Mouse (Mus musculus) thymus, postnatal 14 days (tissue): Measurements from ENCODE around the gene Mdga1.
A peak's percentile ranks its signal among the peaks of the same experiment; 100 is the strongest.

ENCODE experiments used
- DNase-seq: peaks from one replicate; pipeline ENCODE4 v3.0.0; 2021

Mdga1 gene

DNA sequence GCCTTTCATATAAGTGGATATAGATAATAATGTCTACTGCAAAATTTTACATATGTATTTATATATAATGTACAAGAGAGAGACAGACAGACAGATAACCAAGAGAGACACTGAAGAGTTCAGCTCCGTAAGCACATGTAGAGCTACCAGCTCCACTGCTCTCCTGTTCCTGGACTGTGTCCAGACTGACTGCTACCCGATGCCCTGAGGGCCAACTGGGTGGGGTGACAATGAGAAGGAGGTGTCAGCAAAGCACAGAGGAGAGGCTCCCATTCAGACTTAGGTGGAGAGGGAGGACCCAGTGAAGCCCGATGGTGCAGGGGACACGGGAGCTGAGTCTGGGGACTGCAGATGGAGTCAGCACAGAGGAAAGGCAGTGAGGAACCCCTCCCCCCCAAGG, 9.1 kb upstream of the Mdga1 start:
- DNase-seq = no peak

DNA sequence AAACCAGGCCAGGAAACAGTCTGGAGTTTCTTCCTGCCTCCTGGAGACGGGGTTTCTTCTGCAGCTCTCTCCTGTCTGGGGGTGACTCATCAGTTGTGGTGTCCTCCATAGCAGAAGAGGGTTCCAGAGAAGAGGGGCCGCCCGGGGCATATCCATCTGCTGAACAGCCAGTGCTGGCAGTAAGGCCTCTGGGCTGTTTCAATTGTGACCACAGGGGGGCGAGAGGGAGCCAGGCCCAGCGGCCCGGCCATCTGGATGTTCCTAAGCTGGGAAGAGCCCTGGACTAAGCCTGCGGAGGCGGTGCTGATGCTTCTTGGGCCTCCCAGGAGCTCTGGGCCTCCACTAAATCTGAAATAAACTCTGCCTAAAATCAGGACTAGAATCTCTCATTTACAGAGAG, 5.8 kb upstream of the Mdga1 start:
- DNase-seq = peak; percentile 81

DNA sequence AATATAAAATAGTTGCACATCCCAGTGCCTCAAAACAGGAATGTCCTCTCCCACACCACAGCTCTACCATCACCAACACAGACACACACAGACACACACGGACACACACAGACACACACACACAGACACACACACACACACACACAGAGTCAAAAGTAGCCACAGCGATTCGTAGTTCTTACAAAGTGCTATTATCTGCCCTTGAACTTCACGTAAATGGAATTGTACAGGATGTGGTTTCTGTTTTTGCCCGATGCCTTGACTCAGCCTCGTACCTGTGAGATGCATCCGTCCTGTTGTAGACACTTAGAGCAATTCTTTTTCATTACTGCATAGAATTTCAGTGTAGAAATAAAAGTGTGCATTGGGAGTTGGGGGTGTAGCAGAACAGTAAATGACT, 3.3 kb upstream of the Mdga1 start:
- peak; percentile 49 for DNase-seq

DNA sequence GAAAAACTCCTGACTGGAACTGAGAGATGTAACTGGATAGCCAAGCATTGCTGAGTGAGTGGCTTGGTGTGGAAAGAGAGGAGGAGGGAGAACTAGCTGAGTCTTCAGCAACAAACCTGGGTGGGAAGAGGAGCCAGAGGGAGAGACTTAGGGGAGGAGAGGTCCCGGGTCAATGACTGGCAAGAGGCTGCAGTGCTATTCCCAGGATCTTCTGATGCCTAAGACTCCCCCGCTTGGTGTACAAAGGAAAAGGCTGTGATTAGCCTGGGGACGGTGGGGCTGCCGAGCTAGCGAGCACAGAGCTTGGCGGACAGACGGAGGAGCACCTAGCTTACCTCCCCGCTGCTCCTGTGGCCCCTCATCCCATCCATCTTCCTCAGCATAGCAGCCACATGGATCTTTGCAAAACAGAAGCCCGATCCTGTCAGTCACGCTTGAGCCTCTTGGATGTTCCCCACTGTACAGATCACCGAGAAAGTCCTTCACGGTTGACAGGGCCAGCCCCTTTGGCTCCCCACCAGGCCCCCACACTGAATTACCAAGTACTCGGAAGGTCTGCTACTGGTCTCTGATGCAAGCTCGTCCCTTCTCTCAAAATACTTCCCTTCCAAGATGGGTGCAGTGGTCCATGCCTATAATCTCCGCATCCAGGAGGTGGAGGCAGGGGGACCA, 2.0 kb upstream of the Mdga1 start:
- DNase-seq = no peak

DNA sequence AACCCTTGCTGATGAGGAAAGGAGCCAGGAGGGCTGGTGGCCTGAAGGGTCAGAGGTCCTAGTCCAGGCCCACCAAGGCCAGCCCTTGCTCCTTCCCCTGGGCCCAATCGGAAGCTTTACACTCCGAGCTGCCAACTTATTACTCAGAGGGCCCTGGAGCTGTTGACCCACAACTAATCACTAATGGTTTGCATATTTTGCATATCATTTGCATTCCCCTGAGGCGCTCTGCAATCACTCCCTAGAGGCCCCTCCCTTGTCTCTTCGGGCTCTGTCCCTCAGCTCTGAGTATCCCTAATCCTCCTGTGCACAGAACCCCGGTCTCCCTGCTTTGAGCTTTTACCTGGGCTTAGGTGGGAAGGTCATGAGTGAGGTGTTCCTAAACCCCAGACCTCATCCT, 4.4 kb downstream of the Mdga1 start:
- DNase-seq = no peak

DNA sequence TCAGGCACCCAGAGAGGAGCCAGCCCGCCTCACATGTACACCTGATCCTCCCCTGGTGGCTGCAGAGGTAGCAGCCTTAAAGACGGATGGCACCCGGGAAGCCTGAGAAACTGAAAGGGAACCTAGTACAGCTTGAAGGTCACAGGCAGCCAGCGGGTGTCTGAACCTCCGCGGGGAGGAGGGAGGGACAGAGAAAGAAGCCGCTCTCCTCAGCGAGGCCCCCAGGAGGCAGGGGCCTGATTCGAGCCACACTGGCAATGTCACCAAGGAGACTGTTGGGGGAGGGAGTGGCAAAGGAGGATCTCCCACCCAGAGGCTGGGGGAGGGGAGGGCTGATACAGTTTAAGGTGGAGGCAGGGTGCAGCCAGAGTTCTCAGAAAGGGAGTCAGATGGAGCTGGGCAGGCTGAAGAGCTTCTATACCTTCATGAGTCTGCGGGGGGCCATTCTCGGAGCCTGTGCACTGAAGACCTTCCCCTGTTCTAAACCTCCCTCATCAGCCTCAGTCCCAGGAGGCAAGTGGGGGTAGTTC, 6.1 kb downstream of the Mdga1 start:
- peak; percentile 58 for DNase-seq

DNA sequence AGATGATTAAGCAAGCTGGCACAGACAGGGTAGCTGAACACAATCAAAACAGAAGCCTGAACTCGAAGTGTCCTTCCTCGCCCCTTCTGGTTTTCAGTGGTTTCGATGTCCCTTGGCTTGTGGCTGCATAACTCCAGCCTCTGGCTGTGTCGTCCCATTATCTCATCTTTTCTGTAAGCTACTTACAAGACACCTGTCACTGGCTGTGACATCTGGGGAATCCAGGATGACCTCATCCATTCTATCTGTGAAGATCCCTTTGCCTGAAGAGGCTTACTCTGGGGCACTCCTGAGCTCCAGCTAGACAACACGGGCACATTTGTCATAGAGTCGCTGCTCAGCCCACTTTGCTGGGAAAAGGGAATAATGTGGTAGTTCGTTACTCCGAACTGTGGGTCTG, 14.0 kb downstream of the Mdga1 start:
- DNase-seq = no peak

DNA sequence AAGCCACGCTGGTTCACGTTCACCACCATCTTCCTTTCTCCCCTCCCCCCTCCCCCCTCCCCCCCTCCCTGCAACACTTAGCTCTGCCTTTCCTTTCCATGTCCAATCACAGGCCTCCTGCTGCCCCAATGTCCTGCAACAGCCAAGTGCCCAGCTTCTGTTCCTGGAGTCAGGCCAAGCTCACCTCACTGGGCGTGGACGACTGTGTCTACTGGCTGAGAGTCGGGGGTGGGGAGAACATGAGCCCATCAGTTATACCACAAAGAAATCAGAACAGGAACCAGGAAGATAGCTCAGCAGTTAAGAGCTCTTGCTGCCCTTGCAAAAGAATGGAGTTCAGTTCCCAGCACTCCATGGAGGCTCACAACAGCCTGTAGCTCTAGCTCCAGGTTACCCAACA, 15.6 kb downstream of the Mdga1 start:
- DNase-seq = no peak

DNA sequence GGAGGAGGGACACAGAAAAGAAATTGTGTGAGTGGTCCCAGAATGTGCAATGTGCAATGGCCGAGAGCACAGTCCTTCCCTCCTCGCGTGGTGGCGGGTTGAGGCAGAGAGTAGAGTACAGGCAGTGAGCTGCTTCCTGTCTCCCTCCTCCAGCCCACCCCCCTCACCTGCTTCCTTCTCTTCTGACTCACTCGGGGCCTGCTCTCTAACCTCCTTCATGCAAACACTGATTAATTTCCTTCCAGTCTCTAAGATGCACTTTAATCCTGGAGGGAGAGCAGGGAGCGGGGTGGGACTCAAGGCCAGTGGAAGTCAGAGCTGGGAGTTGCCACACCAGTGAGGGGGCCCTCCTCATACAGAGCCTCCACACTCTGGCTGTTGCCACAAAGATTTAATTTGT, 18.8 kb downstream of the Mdga1 start:
- DNase-seq = peak; percentile 71

DNA sequence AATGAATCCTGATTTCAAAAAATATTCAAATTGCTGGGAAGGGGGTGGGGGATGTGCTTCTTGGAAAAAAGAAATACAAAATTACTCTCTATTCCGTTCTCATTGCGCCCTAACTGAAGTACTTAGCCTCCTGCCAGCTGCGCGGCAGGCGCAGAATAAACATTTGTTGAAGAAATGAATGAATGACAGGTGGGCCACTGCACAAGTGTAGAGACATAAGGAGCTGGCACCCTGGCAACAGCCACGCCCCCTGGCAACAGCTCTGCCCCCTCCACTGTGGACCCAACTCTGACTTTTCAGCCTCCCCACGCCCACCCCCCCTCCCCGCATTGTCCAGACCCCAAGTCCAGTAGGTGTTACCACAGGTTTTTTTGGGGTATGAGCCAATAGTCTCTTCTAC, 19.3 kb downstream of the Mdga1 start:
- DNase-seq = peak; percentile 27

DNA sequence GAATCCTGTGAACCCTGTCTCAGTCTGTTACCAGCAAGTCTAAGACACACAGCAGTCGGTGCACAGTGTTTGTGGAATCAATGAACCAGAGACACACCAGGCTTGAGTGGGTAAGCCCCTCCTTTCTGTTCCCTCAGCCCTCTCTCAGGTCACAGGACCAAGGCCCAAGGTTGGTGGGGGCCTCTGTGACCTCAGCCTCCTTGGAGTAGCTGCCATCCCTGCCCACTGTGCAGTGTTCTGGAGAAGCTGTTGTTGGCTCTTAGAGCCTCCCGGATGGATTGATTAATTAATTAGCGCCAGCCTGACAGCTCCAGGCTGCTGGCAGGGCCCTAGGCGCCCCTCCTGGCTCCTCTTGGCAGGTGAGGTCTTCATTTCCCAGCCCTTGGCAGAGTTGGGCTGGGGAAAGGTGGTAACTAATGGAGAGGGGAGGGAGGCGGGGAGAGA, 22.6 kb downstream of the Mdga1 start:
- no peak for DNase-seq

DNA sequence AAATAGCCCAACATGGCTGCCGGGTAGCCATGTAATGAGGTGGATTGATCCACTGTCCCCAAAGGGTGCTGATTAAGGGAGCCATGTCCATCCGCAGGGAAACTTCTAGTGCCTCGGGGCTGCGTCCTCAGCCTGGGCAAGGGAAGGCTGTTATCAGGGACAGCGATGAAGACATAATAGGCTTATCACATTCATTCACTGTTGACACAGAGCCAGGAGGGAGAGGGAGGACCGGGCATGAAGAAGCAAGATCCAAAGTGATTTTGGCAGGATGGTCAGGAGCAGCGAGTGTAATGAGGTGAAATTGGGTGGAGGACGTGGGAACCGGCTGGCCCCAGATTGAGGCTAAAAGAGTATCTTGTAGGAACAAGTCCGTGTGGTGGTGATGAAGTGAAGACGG, 25.5 kb downstream of the Mdga1 start:
- DNase-seq = no peak

DNA sequence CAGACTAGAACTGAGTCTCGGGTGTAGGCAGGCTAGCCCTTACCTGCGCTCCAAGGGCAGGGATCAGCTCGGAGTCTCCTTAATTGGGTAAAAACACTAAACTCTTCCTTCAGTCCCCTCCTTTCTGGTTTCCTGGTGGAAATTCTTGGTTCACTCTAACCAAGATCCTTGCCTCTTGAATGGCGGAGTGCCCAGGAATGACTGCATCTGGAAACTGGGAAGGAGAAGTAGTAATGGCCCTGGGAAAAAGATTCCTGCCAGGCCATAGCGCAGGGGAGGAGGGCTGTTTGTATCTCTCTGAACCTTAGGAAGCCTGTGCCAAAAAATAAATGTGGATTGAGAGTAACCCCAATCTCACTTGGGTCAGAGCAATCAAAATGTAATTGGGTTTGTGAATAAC, 30.9 kb downstream of the Mdga1 start:
- DNase-seq = no peak

DNA sequence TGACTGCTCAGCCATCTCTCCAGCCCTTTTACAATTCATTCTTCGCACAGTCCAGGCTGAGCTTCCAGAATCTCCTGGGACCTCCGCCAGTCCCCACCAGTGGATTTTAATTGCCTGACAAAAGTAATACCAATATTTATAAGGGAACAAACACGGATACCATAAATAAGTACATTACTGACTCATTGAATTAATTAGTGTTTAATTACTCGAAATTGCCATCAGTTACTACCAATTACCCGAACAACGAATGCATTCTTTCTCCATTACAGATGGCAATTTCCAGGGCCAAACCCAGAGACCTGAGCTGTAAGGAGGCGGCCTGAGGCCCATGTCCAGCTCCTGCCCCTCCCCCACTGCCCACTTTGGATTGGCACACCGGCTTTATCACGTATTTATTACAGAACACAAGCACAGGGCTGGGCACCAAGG, 32.5 kb downstream of the Mdga1 start:
- DNase-seq = no peak

DNA sequence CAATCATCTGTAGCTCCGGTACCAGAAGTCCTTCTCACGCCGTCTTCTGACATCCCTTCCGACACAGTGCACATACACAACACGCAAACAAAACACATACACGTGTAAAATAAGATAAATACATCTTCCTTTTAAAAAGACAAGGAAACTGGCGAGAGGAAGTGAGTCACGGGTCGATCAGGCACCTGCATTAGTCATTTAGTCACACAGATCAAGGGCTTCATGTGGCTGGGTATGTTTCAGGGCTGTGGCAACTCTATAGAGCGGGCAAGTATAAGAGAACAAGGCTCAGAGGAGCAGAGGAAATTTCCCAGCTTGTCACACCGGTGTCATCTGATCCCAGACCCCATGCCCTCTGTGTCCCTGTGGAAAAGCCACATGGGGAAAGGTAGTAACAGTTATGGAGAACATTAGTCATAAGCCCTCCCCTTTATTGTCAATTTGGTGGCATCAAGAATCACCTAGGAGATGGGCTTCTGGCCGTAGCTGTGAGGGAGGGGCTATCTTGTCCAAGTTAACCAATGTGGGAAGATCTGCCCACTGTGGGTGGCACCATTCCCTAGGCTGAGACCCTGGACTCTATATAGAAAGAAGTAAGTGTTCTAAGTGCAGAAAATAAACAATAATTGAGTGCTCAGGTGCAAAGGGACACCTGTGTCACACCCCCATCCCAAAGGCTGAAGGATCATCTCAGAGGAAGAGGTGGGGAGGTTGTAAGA, 35.6 kb downstream of the Mdga1 start:
- no peak for DNase-seq

DNA sequence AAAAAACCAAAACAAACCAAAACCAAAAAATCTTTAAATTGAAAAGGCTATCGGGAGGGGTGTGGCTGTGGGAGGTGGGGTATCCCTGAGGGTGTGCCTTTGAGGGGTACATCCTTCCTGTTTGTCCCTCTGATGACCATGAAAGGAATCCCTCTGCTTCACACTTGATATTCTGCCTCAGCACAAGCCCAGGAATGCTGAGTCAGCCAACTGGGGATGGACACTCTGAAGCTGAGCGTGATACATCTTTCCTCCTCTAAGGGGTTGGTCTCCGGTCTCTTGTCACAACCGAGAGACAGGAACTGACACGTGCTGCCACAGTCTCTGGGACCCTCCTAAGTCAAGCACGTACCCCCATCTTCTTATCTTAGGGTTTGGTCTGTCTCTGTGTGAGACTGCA, 37.1 kb downstream of the Mdga1 start:
- DNase-seq = no peak

DNA sequence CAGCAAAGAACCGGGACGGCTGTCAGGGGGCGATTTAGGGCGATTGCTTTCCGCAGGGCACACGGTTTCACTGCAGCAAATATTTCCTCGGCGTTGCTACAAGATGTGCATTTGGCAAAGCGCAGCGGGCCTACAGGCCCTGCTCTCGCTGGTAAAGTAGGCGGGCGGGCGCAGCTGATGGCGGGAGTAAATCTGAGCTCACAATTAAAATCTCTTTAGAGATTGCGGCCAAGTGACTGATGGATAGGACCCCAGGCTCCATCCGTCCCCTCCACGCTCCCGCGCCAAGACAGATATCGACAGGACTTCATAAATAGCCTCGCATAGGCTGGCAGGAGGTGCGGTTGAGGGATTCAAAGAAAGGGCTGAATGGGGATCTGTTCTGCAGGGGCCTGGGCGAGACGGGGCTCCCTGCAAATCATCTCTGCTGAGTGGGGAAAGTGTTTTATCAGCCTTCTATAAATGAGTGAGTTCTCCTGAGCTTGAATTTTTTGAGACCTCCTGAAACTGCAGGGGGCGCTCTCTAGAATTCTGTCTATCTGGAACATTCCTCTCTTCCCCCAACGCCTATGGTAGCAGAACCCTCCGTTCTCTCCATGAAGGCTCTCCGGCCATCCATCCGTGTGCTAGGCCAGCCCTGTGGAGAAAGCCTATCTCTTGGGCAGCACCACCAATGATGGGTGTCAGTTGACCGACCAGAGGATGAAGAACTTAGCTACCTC, 38.5 kb downstream of the Mdga1 start:
- DNase-seq = peak; percentile 9

DNA sequence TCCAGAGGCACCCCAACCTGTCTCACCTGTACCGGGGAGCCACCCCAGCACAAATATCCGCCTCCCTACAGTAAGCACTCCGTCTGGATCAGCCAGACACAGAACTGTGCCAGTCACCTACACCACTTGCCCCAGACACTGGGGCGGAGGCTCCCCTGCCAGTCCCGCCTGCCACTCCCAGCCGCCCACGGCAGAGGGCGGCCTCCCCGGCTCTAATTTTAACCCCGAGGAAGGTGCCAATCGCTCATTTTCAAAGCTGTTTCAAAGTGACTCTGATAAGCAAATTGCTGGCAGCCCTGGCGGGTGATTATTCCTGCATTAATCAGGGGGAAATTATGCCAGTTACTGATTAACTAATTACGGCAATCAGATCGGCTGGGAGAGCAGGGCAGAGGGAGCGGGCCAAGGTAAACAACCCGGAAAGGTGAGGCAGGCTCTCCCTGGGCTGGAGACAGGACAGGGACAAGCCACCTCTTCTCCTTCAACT, 41.1 kb downstream of the Mdga1 start:
- DNase-seq = peak; percentile 50

DNA sequence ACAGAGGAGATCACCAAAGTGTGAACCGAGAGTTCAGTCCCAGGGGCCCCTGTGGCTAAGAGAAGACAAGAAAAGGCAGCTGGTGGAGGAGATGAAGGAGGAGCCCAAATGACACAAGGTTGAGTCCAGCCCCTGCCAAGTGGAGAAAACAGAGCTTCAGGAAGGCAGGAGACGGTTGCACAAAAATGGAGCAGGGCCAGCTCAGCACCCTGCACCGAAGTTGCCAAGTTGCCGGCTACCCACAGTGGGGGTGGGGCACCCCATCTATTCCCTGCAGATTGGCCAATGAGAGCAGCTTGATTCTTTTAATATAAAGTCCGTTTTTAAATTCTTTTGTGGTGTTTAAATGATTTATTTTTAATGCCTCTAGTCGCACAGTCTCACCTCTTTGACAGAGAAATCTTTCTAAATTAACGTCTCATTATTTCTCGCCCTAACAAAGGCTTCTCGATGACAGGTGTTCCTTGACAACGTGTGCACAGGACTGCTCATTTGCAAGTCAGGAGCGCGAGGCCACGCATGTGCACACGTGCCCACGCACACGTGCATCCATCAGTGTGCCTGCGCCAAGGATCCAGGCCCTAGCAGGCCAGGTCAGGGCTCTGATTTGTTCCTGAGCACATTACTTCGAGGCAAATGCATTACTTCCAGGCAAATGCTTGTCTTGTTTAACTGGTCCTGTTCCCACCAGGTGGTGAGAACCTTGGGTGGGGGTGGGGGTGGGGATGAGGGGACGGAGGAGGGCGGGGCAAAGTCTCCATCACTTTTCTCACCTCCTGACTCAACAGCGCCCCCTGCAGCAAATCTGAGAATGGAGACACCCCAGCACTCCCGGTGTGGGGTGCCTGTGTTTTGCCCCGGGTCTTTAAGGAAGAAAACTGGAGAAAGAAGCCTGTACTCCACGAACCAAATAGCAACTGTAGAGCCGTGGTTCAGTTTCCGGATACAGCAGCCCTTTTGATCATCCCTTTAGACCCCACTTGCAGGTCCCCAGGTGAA, 44.0 kb downstream of the Mdga1 start:
- DNase-seq = peak; percentile 12

DNA sequence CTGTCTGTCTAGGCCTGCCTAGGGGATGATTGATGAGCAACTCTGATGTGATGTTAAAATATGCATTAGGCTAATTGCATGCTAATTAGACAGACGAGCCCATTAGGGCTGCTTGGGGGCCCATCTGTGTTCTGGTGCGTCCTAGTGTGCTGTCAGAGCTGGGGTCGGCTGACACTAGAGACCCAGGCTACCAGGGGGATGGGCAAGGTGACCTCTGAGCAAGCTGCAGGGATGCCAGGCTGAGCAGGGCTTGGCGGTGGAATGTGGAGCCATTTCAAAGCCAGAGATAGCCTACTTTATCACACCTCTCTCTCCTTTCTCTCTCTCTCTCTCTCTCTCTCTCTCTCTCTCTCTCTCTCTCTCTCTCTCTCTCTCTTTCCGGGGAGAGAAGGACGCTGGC, 49.8 kb downstream of the Mdga1 start:
- no peak for DNase-seq

DNA sequence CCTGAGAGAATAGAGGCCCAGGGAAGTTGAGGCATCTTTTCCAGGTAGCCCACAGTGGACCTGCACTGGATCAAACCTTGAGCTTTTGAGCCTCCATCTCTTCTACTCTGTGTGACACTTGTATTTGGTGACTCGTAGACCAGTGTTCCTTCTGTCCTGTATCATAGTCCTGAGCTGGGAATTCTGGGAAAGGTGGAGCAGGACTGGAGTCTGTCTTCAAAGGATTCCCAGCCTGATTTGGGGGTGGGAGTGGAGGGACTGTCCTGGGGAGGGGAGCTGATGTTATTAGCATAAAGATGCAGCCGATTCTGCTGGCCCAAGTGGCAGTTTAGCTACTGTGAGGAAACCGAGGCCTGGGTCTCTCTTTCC, 50.4 kb downstream of the Mdga1 start:
- no peak for DNase-seq

DNA sequence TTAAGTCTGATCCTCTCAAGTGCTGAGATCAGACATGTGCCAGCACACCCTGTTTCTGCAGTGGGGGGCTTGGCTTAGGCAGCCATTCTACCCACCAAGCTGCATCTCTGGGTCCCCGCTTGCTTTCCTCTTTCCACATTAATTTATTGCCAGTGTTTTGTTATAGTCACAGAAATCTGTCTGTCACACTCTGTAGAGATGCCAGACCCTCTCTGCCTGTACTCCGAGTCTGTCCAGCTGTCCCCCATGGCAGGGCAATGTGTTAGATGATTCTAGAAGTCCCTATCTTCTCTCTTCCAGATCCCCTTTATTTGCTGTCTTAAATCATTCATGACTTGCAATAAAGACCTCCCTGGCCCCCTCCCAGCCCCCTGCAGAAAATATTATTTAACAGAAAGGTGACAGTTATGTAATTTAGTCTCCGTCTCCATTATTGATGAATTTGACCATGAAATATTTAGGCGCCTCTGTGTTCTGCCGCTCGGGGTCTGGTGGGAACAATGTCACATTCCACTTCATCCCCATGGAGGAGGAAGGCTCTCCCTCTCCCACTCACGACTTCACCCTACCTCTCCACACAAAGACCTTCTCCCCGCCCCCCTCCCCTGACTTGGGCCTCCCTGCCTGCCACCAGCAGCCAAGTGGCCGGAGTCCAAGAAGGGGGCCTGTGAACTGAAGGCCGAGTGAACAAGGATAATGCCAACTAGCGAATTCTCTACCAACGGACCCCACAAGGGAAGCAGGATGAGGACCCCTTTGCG, 50.9 kb downstream of the Mdga1 start:
- no peak for DNase-seq
